Comparison of ENCODE assay signal across 24 mouse cellular contexts in genomic region chr10:119105279-119105881, GRCm38 (mm10).
DNase-seq lines count a peak whose midpoint lies in the region; ATAC-seq and TF ChIP-seq lines count a peak whose summit lies in the region.
"Had no signal": no experiment of that assay in that cellular context is flagged by ENCODE, and none has a peak within 500 bp of the region (broad histone marks: within the 10 kb centered on the region; RNA-seq: fewer than 3 reads in every experiment).

No protein-coding gene starts in this region.

- TF ChIP-seq POLR2A in brain, embryonic 14.5 days (IDR thresholded peaks at IDR 0.05; ENCODE audit: borderline replicate concordance, extremely low read depth, insufficient read depth, insufficient read length, poor library complexity, severe bottlenecking) = no peak

- no peaks in the 10 kb centered on the region for H3K27me3 ChIP-seq in forebrain, embryonic 15.5 days
- no peaks in the 10 kb centered on the region for H3K27me3 ChIP-seq in forebrain, embryonic 12.5 days
- H3K27me3 ChIP-seq: heart, embryonic 15.5 days; limb, embryonic 12.5 days; liver, embryonic 15.5 days; lung, embryonic 15.5 days; stomach, embryonic 15.5 days had no signal

- H3K4me1 ChIP-seq in forebrain, embryonic 15.5 days = no peaks in the 10 kb centered on the region
- no peaks in the 10 kb centered on the region for H3K4me1 ChIP-seq in forebrain, embryonic 12.5 days
- H3K4me1 ChIP-seq: liver, embryonic 15.5 days; stomach, embryonic 15.5 days had no signal

- no peaks in the 10 kb centered on the region for H3K36me3 ChIP-seq in forebrain, embryonic 15.5 days
- no peaks in the 10 kb centered on the region for H3K36me3 ChIP-seq in forebrain, embryonic 12.5 days (replicated peaks)
- H3K36me3 ChIP-seq: heart, embryonic 10.5 days; heart, embryonic 15.5 days; limb, embryonic 12.5 days; liver, embryonic 15.5 days; lung, embryonic 15.5 days; midbrain, embryonic 10.5 days; stomach, embryonic 15.5 days had no signal

- peak; percentile 26; the same call in 1 of the 2 replicates for ATAC-seq in forebrain, embryonic 15.5 days (replicated peaks)
- ATAC-seq in forebrain, embryonic 12.5 days (ENCODE audit: low FRiP score) = no peak
- ATAC-seq: CD4-positive, CD25-positive, alpha-beta regulatory T cell, adult 4 months; hindbrain, embryonic 16.5 days had no signal

- H3K4me3 ChIP-seq in forebrain, embryonic 15.5 days = no peak overlapping the region
- H3K4me3 ChIP-seq in forebrain, embryonic 12.5 days (replicated peaks) = no peak overlapping the region
- H3K4me3 ChIP-seq: heart, embryonic 10.5 days; heart, embryonic 15.5 days; layer of hippocampus, adult 2 months; limb, embryonic 12.5 days; liver, embryonic 15.5 days; lung, embryonic 15.5 days; midbrain, embryonic 10.5 days; stomach, embryonic 15.5 days had no signal

- 41% methylated on average over 7 of the region's 7 CpGs for WGBS in forebrain, embryonic 15.5 days
- WGBS in forebrain, embryonic 12.5 days = 70% methylated on average over 7 of the region's 7 CpGs

- H3K4me2 ChIP-seq in forebrain, embryonic 15.5 days (replicated peaks) = no peak overlapping the region
- no peak overlapping the region for H3K4me2 ChIP-seq in forebrain, embryonic 12.5 days
- H3K4me2 ChIP-seq: heart, embryonic 15.5 days; limb, embryonic 12.5 days; liver, embryonic 15.5 days; lung, embryonic 15.5 days; stomach, embryonic 15.5 days had no signal

- DNase-seq in heart, adult 11 months = peak; percentile 72
- no peak for DNase-seq in heart, adult 9 months (ENCODE audit: low spot score in 2 of 2)
- DNase-seq in brain, embryonic 14.5 days (ENCODE audit: low read depth) = peak; percentile 60
- peak; percentile 32 for DNase-seq in skeletal muscle tissue, adult 2 months (ENCODE audit: low read depth, low spot score)
- DNase-seq in layer of hippocampus, postnatal 14 days (ENCODE audit: low spot score in 2 of 2) = no peak
- DNase-seq: adrenal gland, postnatal 25 days; cerebellum, adult 2 months; cerebellum, postnatal 14 days; kidney, adult 2 months; kidney, postnatal 36 days; retina, postnatal 1 day; right cerebral cortex, postnatal 14 days had no signal

- no peak for TF ChIP-seq CTCF in brain, embryonic 14.5 days (IDR thresholded peaks at IDR 0.05; ENCODE audit: borderline replicate concordance, extremely low read depth, insufficient read depth, insufficient read length)

- no peaks in the 10 kb centered on the region for H3K9me3 ChIP-seq in forebrain, embryonic 15.5 days
- no peaks in the 10 kb centered on the region for H3K9me3 ChIP-seq in forebrain, embryonic 12.5 days
- H3K9me3 ChIP-seq: heart, embryonic 10.5 days; heart, embryonic 15.5 days; liver, embryonic 15.5 days; lung, embryonic 15.5 days; midbrain, embryonic 10.5 days; stomach, embryonic 15.5 days had no signal

- no peak overlapping the region for H3K9ac ChIP-seq in forebrain, embryonic 15.5 days (replicated peaks)
- H3K9ac ChIP-seq in forebrain, embryonic 12.5 days = no peak overlapping the region
- H3K9ac ChIP-seq: heart, embryonic 15.5 days; limb, embryonic 12.5 days; liver, embryonic 15.5 days; lung, embryonic 15.5 days; stomach, embryonic 15.5 days had no signal

- H3K27ac ChIP-seq in forebrain, embryonic 15.5 days (replicated peaks) = no peak overlapping the region
- no peak overlapping the region for H3K27ac ChIP-seq in forebrain, embryonic 12.5 days
- H3K27ac ChIP-seq: heart, embryonic 10.5 days; heart, embryonic 15.5 days; layer of hippocampus, adult 2 months; limb, embryonic 12.5 days; liver, embryonic 15.5 days; lung, embryonic 15.5 days; midbrain, embryonic 10.5 days; stomach, embryonic 15.5 days had no signal

Comparison
In these comparisons a context has a peak if more than half of its experiments do, and no peak if none do; other contexts are left out.
1. DNase-seq: peak in heart, adult 11 months (single experiment), brain, embryonic 14.5 days (single experiment) and skeletal muscle tissue, adult 2 months (single experiment); none in heart, adult 9 months (0 of 2) and layer of hippocampus, postnatal 14 days (0 of 2).